Mouse (Mus musculus) macrophage (primary cell): ENCODE measurements around the gene 2210407C18Rik. TPM values are rescaled to one million over a fixed set of nuclear protein-coding genes. Genes with fewer than 3 reads are reported as not detected.

Experiments
- H3K27ac ChIP-seq: fragments of 350-480 bp; formaldehyde crosslinking; 2 replicates; pipeline ENCODE4 v1.9.0; 2021
- H3K36me3 ChIP-seq: fragments of 350-480 bp; formaldehyde crosslinking; 2 replicates; pipeline ENCODE4 v1.9.0; 2021; ENCODE audit errors: inconsistent target
- H3K4me3 ChIP-seq: fragments of 350-480 bp; formaldehyde crosslinking; 2 replicates; pipeline ENCODE4 v1.9.0; 2021; ENCODE audit errors: inconsistent target
- H3K79me2 ChIP-seq: fragments of 350-480 bp; formaldehyde crosslinking; 2 replicates; pipeline ENCODE4 v1.9.0; 2021; ENCODE audit errors: inconsistent target
- WGBS: methylation state at CpG from one replicate; pipeline ENCODE4 v1.1.7; 2026; ENCODE audit warnings: inconsistent platforms; ENCODE audit not compliant: missing documents; 5-methylcytosine and 5-hydroxymethylcytosine counted together
- polyA plus RNA-seq: library from polyadenylated mRNA; stranded (reverse); fragments of 250-400 nt; gene quantifications from 3 replicates; pipeline ENCODE4 v1.2.4, GENCODE M21; 2018; ENCODE audit warnings: inconsistent platforms

2210407C18Rik gene
- polyA plus RNA-seq, 1 experiment from 2014 or later: not detected

DNA sequence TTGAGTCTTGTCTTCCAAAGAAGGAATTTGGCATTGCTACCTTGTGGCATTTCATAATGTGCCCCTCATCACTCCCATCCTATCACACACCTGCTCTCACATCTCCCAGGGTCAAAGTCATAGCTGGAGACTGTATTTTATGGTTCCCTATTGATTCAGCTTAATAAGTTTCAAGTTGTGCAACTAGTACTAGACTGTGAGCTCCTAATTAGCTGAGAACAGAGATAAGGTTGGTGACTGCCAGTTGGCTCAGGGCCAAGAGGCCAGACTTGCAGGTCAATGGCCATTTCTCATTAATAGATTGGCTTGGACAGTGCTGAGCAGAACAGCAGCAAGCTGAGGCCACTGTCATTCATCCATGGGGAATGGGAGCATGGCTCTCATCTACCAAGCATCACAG is 1.3 kb downstream of the 2210407C18Rik start:
- no peaks in the 10 kb centered on the region for H3K36me3 ChIP-seq
- H3K79me2 ChIP-seq: no peaks in the 10 kb centered on the region
- no peak overlapping the region for H3K4me3 ChIP-seq
- no peak overlapping the region for H3K27ac ChIP-seq

GRCm38 (mm10) chr11:58613359-58613758 is 2.5 kb downstream of the 2210407C18Rik start:
- WGBS: 71% methylated on average over 3 of the region's 3 CpGs
- Histone ChIP-seq H3K4me3 (no peak overlapping the region), H3K36me3 (no peaks in the 10 kb centered on the region), H3K27ac (no peak overlapping the region), H3K79me2 (no peaks in the 10 kb centered on the region)

GRCm38 (mm10) chr11:58607030-58607429 is 8.8 kb downstream of the 2210407C18Rik start:
- Histone ChIP-seq H3K36me3 (no peaks in the 10 kb centered on the region), H3K4me3 (no peak overlapping the region), H3K79me2 (no peaks in the 10 kb centered on the region), H3K27ac (no peak overlapping the region)
- 84% methylated on average over 6 of the region's 6 CpGs for WGBS

DNA sequence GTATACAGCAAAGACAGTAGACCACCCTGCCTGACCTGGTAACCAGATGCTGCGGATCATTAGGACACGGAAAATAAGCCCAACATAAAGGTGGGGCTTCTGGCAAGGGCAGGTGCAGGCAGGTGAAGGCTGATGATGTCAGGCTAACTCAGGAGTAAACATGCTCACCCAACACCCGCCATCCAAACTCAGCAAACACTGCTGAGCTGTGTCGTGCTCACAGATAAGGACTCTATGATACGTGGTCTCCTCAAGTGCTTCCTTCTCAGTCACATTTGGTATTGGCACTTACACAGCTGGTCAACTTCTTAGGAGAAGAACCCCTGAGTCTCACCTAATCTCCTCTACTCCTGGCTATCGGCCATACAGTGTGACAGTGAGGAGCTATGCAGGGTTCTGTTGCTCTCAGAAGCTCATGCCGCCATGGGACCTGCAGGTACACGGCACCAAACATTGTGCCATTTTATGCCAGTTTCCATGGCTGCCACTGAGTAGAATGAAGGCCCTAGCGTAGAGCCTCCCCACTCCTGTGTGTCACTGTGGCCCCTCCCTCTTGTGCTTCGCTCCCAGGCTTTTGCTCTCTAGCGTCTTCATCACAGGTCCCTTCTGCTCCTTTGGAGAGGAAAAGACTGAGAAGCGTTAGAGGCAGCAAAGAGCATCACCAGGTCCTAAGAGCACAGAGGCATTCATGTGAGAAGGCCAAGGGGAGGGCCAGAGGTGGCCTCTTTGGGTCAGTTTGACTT is 9.5 kb downstream of the 2210407C18Rik start:
- 90% methylated on average over 12 of the region's 12 CpGs for WGBS
- no peaks in the 10 kb centered on the region for H3K36me3 ChIP-seq
- H3K27ac ChIP-seq: no peak overlapping the region
- no peaks in the 10 kb centered on the region for H3K79me2 ChIP-seq
- no peak overlapping the region for H3K4me3 ChIP-seq

GRCm38 (mm10) chr11:58605228-58605627 is 10.6 kb downstream of the 2210407C18Rik start:
- H3K36me3 ChIP-seq: no peaks in the 10 kb centered on the region
- no peak overlapping the region for H3K27ac ChIP-seq
- no peak overlapping the region for H3K4me3 ChIP-seq
- no peaks in the 10 kb centered on the region for H3K79me2 ChIP-seq
- 93% methylated on average over 3 of the region's 3 CpGs for WGBS

DNA sequence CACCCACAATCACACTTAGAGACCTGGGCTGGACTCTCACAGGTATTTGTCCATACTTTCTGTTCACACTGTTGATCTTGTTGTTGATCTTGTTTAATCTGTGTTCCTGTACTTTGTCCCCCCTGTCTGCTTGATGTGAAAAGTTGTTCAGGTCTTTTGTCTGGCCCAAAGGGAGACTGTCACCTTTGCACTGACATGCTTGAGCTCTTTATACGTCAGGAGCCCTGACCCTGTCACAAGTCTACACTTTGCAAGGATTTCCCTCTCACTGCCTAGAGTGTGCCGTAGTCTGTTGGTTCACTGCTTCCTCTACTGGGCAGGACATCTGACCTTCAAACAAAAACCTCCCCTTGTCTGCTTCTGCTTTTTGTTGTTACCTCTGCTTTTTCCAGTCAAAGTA is 11.2 kb downstream of the 2210407C18Rik start:
- Histone ChIP-seq H3K4me3 (no peak overlapping the region), H3K79me2 (no peaks in the 10 kb centered on the region), H3K27ac (no peak overlapping the region), H3K36me3 (no peaks in the 10 kb centered on the region)
- 24% methylated on average over 2 of the region's 2 CpGs for WGBS

GRCm38 (mm10) chr11:58602800-58603560 is 12.9 kb downstream of the 2210407C18Rik start:
- 87% methylated on average over 6 of the region's 6 CpGs for WGBS
- Histone ChIP-seq H3K27ac (no peak overlapping the region), H3K4me3 (no peak overlapping the region), H3K79me2 (no peaks in the 10 kb centered on the region), H3K36me3 (no peaks in the 10 kb centered on the region)

DNA sequence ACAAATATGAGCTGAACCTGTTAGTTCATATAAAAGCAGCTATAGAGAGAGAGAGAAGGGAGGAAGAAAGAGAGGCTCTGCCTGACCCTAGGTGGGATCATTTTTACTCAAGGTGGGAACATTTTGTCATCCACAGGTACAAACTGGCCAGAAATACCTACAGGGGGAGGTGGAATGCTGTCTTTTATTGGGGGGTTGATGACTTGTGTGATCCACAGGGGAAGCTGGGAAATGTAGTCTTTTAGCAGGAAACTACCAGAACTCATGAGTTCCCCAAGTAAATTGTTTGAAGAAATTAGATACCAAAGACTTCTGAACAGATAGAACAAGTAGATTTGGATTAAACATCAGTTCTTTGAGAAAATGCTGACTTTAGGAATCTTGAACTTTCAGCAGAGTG is 13.8 kb downstream of the 2210407C18Rik start:
- no peaks in the 10 kb centered on the region for H3K36me3 ChIP-seq
- no peaks in the 10 kb centered on the region for H3K79me2 ChIP-seq
- no peak overlapping the region for H3K4me3 ChIP-seq

DNA sequence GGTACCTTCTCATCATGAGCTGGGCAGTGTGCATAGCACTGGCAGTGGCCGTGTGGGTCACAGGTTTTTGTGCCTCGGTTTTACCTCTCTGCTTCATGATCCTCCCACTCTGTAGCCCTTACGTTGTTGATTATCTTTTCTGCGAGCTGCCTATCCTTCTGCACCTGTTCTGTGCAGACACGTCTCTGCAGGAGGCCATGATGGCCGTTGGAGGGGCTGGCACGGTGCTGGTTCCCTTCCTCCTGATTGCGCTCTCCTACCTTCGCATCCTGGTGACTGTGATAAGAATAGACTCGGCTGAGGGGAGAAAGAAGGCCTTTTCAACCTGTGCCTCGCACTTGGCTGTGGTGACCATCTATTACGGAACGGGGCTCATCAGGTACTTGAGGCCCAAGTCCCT is 18.0 kb downstream of the 2210407C18Rik start:
- Histone ChIP-seq H3K79me2 (no peaks in the 10 kb centered on the region), H3K36me3 (no peaks in the 10 kb centered on the region), H3K4me3 (no peak overlapping the region), H3K27ac (no peak overlapping the region)
- 87% methylated on average over 13 of the region's 13 CpGs for WGBS

More for the DNA sequence above, 13.8 kb downstream of the 2210407C18Rik start:
- no peak overlapping the region for H3K27ac ChIP-seq

- Histone ChIP-seq H3K36me3 (no peaks in the 10 kb centered on the region), H3K27ac (no peak within 1 kb of the TSS), H3K4me3 (no peak within 1 kb of the TSS), H3K79me2 (no peaks in the 10 kb centered on the region)
- 86% methylated on average over 6 of the region's 6 CpGs for WGBS
Observed at GRCm38 (mm10) chr11:58594814-58595213, 21.1 kb downstream of the 2210407C18Rik start, which contains the start of gene Olfr324. Olfr324 (plus strand) TSS chr11:58595114.

GRCm38 (mm10) chr11:58588620-58589250 is 27.1 kb downstream of the 2210407C18Rik start:
- Histone ChIP-seq H3K36me3 (no peaks in the 10 kb centered on the region), H3K27ac (no peak overlapping the region), H3K4me3 (no peak overlapping the region), H3K79me2 (no peaks in the 10 kb centered on the region)
- 85% methylated on average over 3 of the region's 3 CpGs for WGBS

- 78% methylated on average over 7 of the region's 7 CpGs for WGBS
- H3K27ac ChIP-seq: no peak overlapping the region
- no peaks in the 10 kb centered on the region for H3K79me2 ChIP-seq
- H3K36me3 ChIP-seq: no peaks in the 10 kb centered on the region
- H3K4me3 ChIP-seq: no peak overlapping the region
Observed at GRCm38 (mm10) chr11:58587898-58588348, 28.0 kb downstream of the 2210407C18Rik start.

DNA sequence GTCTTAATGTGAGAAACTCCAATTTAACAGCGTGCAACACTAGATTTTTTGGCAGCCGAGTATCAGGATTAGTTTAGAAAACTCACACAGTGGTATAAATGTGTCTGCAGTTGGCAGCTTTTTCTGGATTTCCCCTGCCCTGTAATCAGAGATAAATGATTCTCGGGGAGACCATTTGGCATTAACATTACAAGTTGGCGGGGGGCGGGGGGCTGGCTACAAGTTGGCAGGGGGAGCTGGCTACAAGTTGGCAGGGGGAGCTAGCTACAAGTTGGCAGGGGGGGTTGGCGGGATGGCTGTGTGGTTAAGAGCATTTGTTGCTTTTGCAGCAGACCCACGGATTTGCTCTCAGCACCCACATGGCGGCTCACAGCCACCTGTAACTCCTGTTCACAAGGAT is 37.2 kb downstream of the 2210407C18Rik start:
- Histone ChIP-seq H3K79me2 (no peaks in the 10 kb centered on the region), H3K36me3 (no peaks in the 10 kb centered on the region), H3K27ac (no peak overlapping the region), H3K4me3 (no peak overlapping the region)
- WGBS: 74% methylated on average over 7 of the region's 8 CpGs

- WGBS: 92% methylated on average over 1 of the region's 1 CpGs
- no peaks in the 10 kb centered on the region for H3K79me2 ChIP-seq
- H3K4me3 ChIP-seq: no peak within 1 kb of the TSS
- H3K27ac ChIP-seq: no peak within 1 kb of the TSS
- no peaks in the 10 kb centered on the region for H3K36me3 ChIP-seq
Observed at GRCm38 (mm10) chr11:58577430-58577829, 38.4 kb downstream of the 2210407C18Rik start, which contains the start of gene Olfr325. Olfr325 (plus strand) TSS chr11:58577730.

- 87% methylated on average over 5 of the region's 5 CpGs for WGBS
- no peak within 1 kb of the TSS for H3K4me3 ChIP-seq
- H3K36me3 ChIP-seq: no peaks in the 10 kb centered on the region
- H3K79me2 ChIP-seq: no peaks in the 10 kb centered on the region
- no peak within 1 kb of the TSS for H3K27ac ChIP-seq
Observed at GRCm38 (mm10) chr11:58570405-58570804, 45.5 kb downstream of the 2210407C18Rik start, which contains the start of gene Olfr224. Olfr224 (minus strand) TSS chr11:58570553.
